ENCODE assay signal across 7 mouse cellular contexts in the genomic region with DNA sequence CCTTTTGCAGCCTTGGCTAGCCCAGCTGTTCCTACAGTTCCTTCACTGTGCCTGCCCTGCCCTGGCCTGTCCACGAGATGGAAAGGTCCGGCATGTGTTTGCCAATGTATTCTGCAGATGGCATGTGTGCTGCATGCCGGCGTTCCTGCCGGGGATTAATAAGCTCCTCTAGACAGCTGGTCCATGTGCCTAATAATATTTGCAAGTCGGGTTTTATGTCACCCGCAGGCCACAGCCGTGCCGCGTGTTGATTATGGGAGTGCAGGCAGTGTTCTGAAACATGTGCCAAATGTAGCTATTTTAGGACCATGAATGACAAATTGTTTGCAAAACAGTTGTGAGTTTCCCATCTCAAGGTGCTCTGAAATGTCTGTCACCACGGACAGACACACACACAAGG.
A peak's percentile ranks its signal among the peaks of the same experiment; 100 is the strongest.
DNase-seq lines count a peak whose midpoint lies in the region; ATAC-seq and TF ChIP-seq lines count a peak whose summit lies in the region.

No protein-coding gene starts in this region.

- TF ChIP-seq EP300 in heart, postnatal 0 days (IDR thresholded peaks at IDR 0.05; ENCODE audit: low read depth) = no peak

- H3K4me2 ChIP-seq in heart, postnatal 0 days (ENCODE audit: low read depth, low read length) = no peak overlapping the region
- H3K4me2 ChIP-seq in limb, embryonic 12.5 days = no peak overlapping the region
- H3K4me2 ChIP-seq in stomach, embryonic 16.5 days (ENCODE audit: low read depth, low read length) = no peak overlapping the region

- H3K9me3 ChIP-seq in heart, postnatal 0 days (replicated peaks; ENCODE audit: control insufficient read depth, low read length) = no peaks in the 10 kb centered on the region
- H3K9me3 ChIP-seq in limb, embryonic 12.5 days = no peaks in the 10 kb centered on the region
- no peaks in the 10 kb centered on the region for H3K9me3 ChIP-seq in stomach, embryonic 16.5 days (replicated peaks; ENCODE audit: control insufficient read depth, low read length)

- no peak overlapping the region for H3K9ac ChIP-seq in heart, postnatal 0 days (replicated peaks; ENCODE audit: low read depth, low read length)
- H3K9ac ChIP-seq in limb, embryonic 12.5 days (replicated peaks) = no peak overlapping the region
- no peak overlapping the region for H3K9ac ChIP-seq in stomach, embryonic 16.5 days (ENCODE audit: low read length)

- peak; percentile 84 for ATAC-seq in heart, postnatal 0 days (ENCODE audit: insufficient read depth, low read depth)
- ATAC-seq in limb, embryonic 12.5 days (ENCODE audit: insufficient number of reproducible peaks, insufficient read depth, low FRiP score, low TSS enrichment, low read depth) = peak; percentile 49; the same call in 1 of the 2 replicates
- ATAC-seq in stomach, embryonic 16.5 days (ENCODE audit: insufficient read depth, low FRiP score) = no peak; the same call in 1 of the 2 replicates

- no peak overlapping the region for H3K4me3 ChIP-seq in heart, postnatal 0 days (ENCODE audit: low read depth, low read length)
- no peak overlapping the region for H3K4me3 ChIP-seq in limb, embryonic 12.5 days (replicated peaks)
- H3K4me3 ChIP-seq in stomach, embryonic 16.5 days (replicated peaks; ENCODE audit: low read length) = no peak overlapping the region
- no peak overlapping the region for H3K4me3 ChIP-seq in left cerebral cortex, adult 2 months

- intact Hi-C loops in left cerebral cortex, adult 2 months (cut with DNase I) = no loop called here

- 51% methylated on average over 11 of the region's 11 CpGs for WGBS in heart, postnatal 0 days
- WGBS in limb, embryonic 12.5 days = 30% methylated on average over 11 of the region's 11 CpGs
- 55% methylated on average over 11 of the region's 11 CpGs for WGBS in stomach, embryonic 16.5 days

- peak overlapping the region; percentile 54 for H3K27ac ChIP-seq in heart, postnatal 0 days (ENCODE audit: low read depth)
- peak overlapping the region; percentile 92 for H3K27ac ChIP-seq in limb, embryonic 12.5 days
- H3K27ac ChIP-seq in stomach, embryonic 16.5 days (ENCODE audit: low read length) = peak overlapping the region; percentile 60
- H3K27ac ChIP-seq in left cerebral cortex, adult 2 months = no peak overlapping the region

- H3K36me3 ChIP-seq in heart, postnatal 0 days (replicated peaks; ENCODE audit: control insufficient read depth, insufficient read depth, low read length) = peaks cover 18% of the 10 kb centered on the region
- peaks cover 3% of the 10 kb centered on the region; the same call in 1 of the 2 replicates for H3K36me3 ChIP-seq in limb, embryonic 12.5 days
- H3K36me3 ChIP-seq in stomach, embryonic 16.5 days (ENCODE audit: control insufficient read depth, insufficient read depth, low read length) = no peaks in the 10 kb centered on the region

- no peaks in the 10 kb centered on the region for H3K27me3 ChIP-seq in heart, postnatal 0 days (ENCODE audit: control insufficient read depth, insufficient read depth, low read length)
- H3K27me3 ChIP-seq in limb, embryonic 12.5 days = no peaks in the 10 kb centered on the region
- no peaks in the 10 kb centered on the region for H3K27me3 ChIP-seq in stomach, embryonic 16.5 days (ENCODE audit: control insufficient read depth, insufficient read depth, low read length)

- peak; percentile 51 for TF ChIP-seq CTCF in heart, postnatal 0 days (IDR thresholded peaks at IDR 0.05; ENCODE audit: low read depth)
- no peak for TF ChIP-seq CTCF in left cerebral cortex, adult 2 months (IDR thresholded peaks at IDR 0.05)

- peaks cover 19% of the 10 kb centered on the region for H3K4me1 ChIP-seq in heart, postnatal 0 days (ENCODE audit: control insufficient read depth, insufficient read depth)
- peaks cover 68% of the 10 kb centered on the region for H3K4me1 ChIP-seq in limb, embryonic 12.5 days (replicated peaks)
- H3K4me1 ChIP-seq in stomach, embryonic 16.5 days (ENCODE audit: control insufficient read depth, insufficient read depth, low read length) = peaks cover 58% of the 10 kb centered on the region

- peak; percentile 52 to 54 for DNase-seq in cerebellum, adult 18-20 months
- peak; percentile 70 for DNase-seq in cerebellum, adult 9-11 months
- DNase-seq in heart, postnatal 0 days (ENCODE audit: low spot score) = peak; percentile 60
- DNase-seq in left cerebral cortex, adult 2 months (ENCODE audit: extremely low spot score in 1 of 2, low spot score in 2 of 2) = no peak
- DNase-seq in thymus, postnatal 10 days (ENCODE audit: low spot score in 2 of 2) = no peak

Comparison
In these comparisons a context has a peak if more than half of its experiments do, and no peak if none do; other contexts are left out.
1. DNase-seq: peak in cerebellum, adult 18-20 months (2 of 2), cerebellum, adult 9-11 months (single experiment) and heart, postnatal 0 days (single experiment); none in left cerebral cortex, adult 2 months (0 of 2) and thymus, postnatal 10 days (0 of 2).